Mouse (Mus musculus) spleen, postnatal 36 days (tissue): ENCODE results near the gene Gm20388.

Experiments
- DNase-seq, 2 experiments: peaks; one replicate each; pipeline ENCODE4 v3.0.0; 2022; ENCODE audit warnings: low spot score in 2 of 2, mixed read lengths in 1 of 2

Gm20388 gene

GRCm38 (mm10) chr8:121058081-121058480 lies 1147.4 kb downstream of the Gm20388 start:
- no peak for DNase-seq

GRCm38 (mm10) chr8:121059098-121059497 lies 1148.5 kb downstream of the Gm20388 start:
- DNase-seq: no peak

- DNase-seq: no peak
Measured at GRCm38 (mm10) chr8:121062521-121062920, 1151.9 kb downstream of the Gm20388 start.

- no peak for DNase-seq
Measured at GRCm38 (mm10) chr8:121063649-121064048, 1153.0 kb downstream of the Gm20388 start.

GRCm38 (mm10) chr8:121071454-121071853 lies 1160.8 kb downstream of the Gm20388 start:
- DNase-seq: no peak

GRCm38 (mm10) chr8:121072406-121073130 lies 1161.9 kb downstream of the Gm20388 start:
- no peak for DNase-seq

GRCm38 (mm10) chr8:121073174-121074107 lies 1162.8 kb downstream of the Gm20388 start:
- no peak for DNase-seq

- no peak for DNase-seq
Measured at GRCm38 (mm10) chr8:121074108-121074847, 1163.6 kb downstream of the Gm20388 start.

GRCm38 (mm10) chr8:121074848-121075145 lies 1164.2 kb downstream of the Gm20388 start:
- DNase-seq: no peak

- no peak for DNase-seq
Measured at GRCm38 (mm10) chr8:121075936-121076335, 1165.3 kb downstream of the Gm20388 start.

- DNase-seq: no peak
Measured at GRCm38 (mm10) chr8:121076555-121076954, 1165.9 kb downstream of the Gm20388 start.

GRCm38 (mm10) chr8:121078721-121079120 lies 1168.1 kb downstream of the Gm20388 start:
- no peak for DNase-seq

GRCm38 (mm10) chr8:121079201-121079600 lies 1168.6 kb downstream of the Gm20388 start:
- no peak for DNase-seq

- DNase-seq: no peak
Measured at GRCm38 (mm10) chr8:121079944-121080343, 1169.3 kb downstream of the Gm20388 start.

- no peak for DNase-seq
Measured at GRCm38 (mm10) chr8:121080361-121081090, 1169.9 kb downstream of the Gm20388 start.

- DNase-seq: no peak
Measured at GRCm38 (mm10) chr8:121081398-121081797, 1170.8 kb downstream of the Gm20388 start.

GRCm38 (mm10) chr8:121082218-121083092 lies 1171.8 kb downstream of the Gm20388 start:
- DNase-seq: no peak

- peak in 1 of 2 experiments; percentile 16 for DNase-seq
Measured at GRCm38 (mm10) chr8:121083093-121083935, 1172.7 kb downstream of the Gm20388 start.

GRCm38 (mm10) chr8:121083936-121084209 lies 1173.2 kb downstream of the Gm20388 start:
- no peak for DNase-seq
